Mouse (Mus musculus) liver, embryonic 14.5 days (tissue): ENCODE data around the gene Sgk2.

Experiments used
- CTCF ChIP-seq: IDR thresholded peaks from 2 replicates; pipeline ENCODE4 v1.5.1; 2016; ENCODE audit warnings: antibody characterized with exemption, low read depth, control low read depth
- EP300 ChIP-seq: IDR thresholded peaks from 2 replicates; pipeline ENCODE4 v1.6.1; 2016; ENCODE audit warnings: antibody characterized with exemption, low read depth

DNA sequence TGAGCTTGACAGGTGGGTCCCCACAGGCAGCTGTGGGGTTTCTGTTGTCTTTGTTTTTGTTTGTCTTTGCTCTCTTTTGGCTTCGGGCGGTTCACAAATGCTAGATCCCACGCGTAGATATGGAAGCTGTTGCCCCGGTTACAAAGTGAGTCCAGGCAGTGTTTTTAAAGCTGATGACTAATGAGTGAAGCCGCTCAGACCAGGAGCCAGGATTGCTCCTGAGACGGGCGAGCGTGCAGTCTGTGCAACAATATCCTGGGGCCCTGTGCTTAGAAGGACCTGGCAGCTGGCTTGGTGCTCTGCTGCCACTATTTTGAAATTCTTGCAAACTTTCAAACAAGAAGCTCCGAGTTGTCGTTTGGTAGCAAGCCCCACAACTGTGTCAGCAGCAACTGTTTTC lies 13.5 kb upstream of the Sgk2 start:
- no peak for TF ChIP-seq EP300
- no peak for TF ChIP-seq CTCF
